Mouse (Mus musculus) heart, embryonic 11.5 days (tissue): ENCODE data around the gene Tmem256. TPM values are rescaled to one million over a fixed set of nuclear protein-coding genes. Genes with fewer than 3 reads are reported as not detected.

Experiments used
- microRNA-seq: library from miRNA; unstranded; fragments of <30 nt; microRNA quantifications from one replicate; pipeline ENCODE4, GENCODE M21; 2016; ENCODE audit warnings: borderline number of aligned reads
- polyA plus RNA-seq: library from polyadenylated mRNA; unstranded; fragments of >200 nt; fragmentation: Nextera tagmentation; extraction: Ambion mirVana; gene quantifications from 2 replicates; pipeline ENCODE4 v1.2.1, GENCODE M21; 2014

The Tmem256 gene
- polyA plus RNA-seq, 1 experiment from 2014 or later, result 331 TPM

Small RNA genes within 50 kb of the gene (microRNA-seq; reads per million reads assigned to microRNA genes)
- gene Mir6924, result not detected

Other genes starting within 250 kb of the Tmem256 start
- gene Atp1b2, start 232.6 kb upstream of the Tmem256 start, polyA plus RNA-seq, result 31.0 and 36.2 TPM in 2 replicates
- 1.5 TPM in 1 of 2 replicates, not detected in the other for gene Shbg, start 220.6 kb upstream of the Tmem256 start, polyA plus RNA-seq
- gene Sat2, start 216.5 kb upstream of the Tmem256 start, polyA plus RNA-seq, result 15.2 and 16.4 TPM in 2 replicates
- 21.1 and 29.0 TPM in 2 replicates for gene Fxr2, start 205.5 kb upstream of the Tmem256 start, polyA plus RNA-seq
- not detected in 2 replicates for gene Sox15, start 183.2 kb upstream of the Tmem256 start, polyA plus RNA-seq
- 16.5 and 35.1 TPM in 2 replicates for gene Mpdu1, start 175.9 kb upstream of the Tmem256 start, polyA plus RNA-seq
- 4.2 and 4.7 TPM in 2 replicates for gene Cd68, start 172.4 kb upstream of the Tmem256 start, polyA plus RNA-seq
- 530 and 592 TPM in 2 replicates for gene Eif4a1, start 166.1 kb upstream of the Tmem256 start, polyA plus RNA-seq
- 70.2 and 81.4 TPM in 2 replicates for gene Senp3, start 156.4 kb upstream of the Tmem256 start, polyA plus RNA-seq
- gene Tnfsf13, start 152.7 kb upstream of the Tmem256 start, polyA plus RNA-seq, result 0.24 TPM in 1 of 2 replicates, not detected in the other
- gene Tnfsf12, start 142.7 kb upstream of the Tmem256 start, polyA plus RNA-seq, result 4.4 TPM in 2 replicates
- gene Tnfsfm13, start 142.4 kb upstream of the Tmem256 start, polyA plus RNA-seq, result 3.0 and 4.2 TPM in 2 replicates
- 29.0 and 36.7 TPM in 2 replicates for gene Polr2a, start 79.9 kb upstream of the Tmem256 start, polyA plus RNA-seq
- 0.10 TPM in 1 of 2 replicates, not detected in the other for gene Slc35g3, start 76.5 kb upstream of the Tmem256 start, polyA plus RNA-seq
- gene Zbtb4, start 72.6 kb upstream of the Tmem256 start, polyA plus RNA-seq, result 2.1 and 3.1 TPM in 2 replicates
- gene Chrnb1, start 42.6 kb upstream of the Tmem256 start, polyA plus RNA-seq, result 3.7 and 4.5 TPM in 2 replicates
- 1.5 and 2.5 TPM in 2 replicates for gene Fgf11, start 36.7 kb upstream of the Tmem256 start, polyA plus RNA-seq
- gene Tmem102, start 32.9 kb upstream of the Tmem256 start, polyA plus RNA-seq, result 1.1 and 1.5 TPM in 2 replicates
- not detected in 2 replicates for gene Gm39566, start 23.2 kb upstream of the Tmem256 start, polyA plus RNA-seq
- gene Spem2, start 20.0 kb upstream of the Tmem256 start, polyA plus RNA-seq, result not detected in 2 replicates
- not detected in 2 replicates for gene Spem1, start 16.3 kb upstream of the Tmem256 start, polyA plus RNA-seq
- gene Nlgn2, start 730 bp upstream of the Tmem256 start, polyA plus RNA-seq, result 3.1 and 3.3 TPM in 2 replicates
- 65.9 and 75.2 TPM in 2 replicates for gene Plscr3, start 7.9 kb downstream of the Tmem256 start, polyA plus RNA-seq
- 0.23 and 0.39 TPM in 2 replicates for gene Tnk1, start 20.2 kb downstream of the Tmem256 start, polyA plus RNA-seq
- not detected in 2 replicates for gene Tmem95, start 39.5 kb downstream of the Tmem256 start, polyA plus RNA-seq
- gene Kctd11, start 42.9 kb downstream of the Tmem256 start, polyA plus RNA-seq, result 3.3 and 3.8 TPM in 2 replicates
- gene Acap1, start 57.0 kb downstream of the Tmem256 start, polyA plus RNA-seq, result 7.2 and 8.1 TPM in 2 replicates
- 5.3 and 5.8 TPM in 2 replicates for gene 2810408A11Rik, start 62.5 kb downstream of the Tmem256 start, polyA plus RNA-seq
- gene Neurl4, start 62.6 kb downstream of the Tmem256 start, polyA plus RNA-seq, result 9.3 and 10.8 TPM in 2 replicates
- gene Gps2, start 75.4 kb downstream of the Tmem256 start, polyA plus RNA-seq, result 53.2 and 62.2 TPM in 2 replicates
- 1,428 and 1,516 TPM in 2 replicates for gene Eif5a, start 83.4 kb downstream of the Tmem256 start, polyA plus RNA-seq
- 1.5 and 4.3 TPM in 2 replicates for gene Ybx2, start 97.3 kb downstream of the Tmem256 start, polyA plus RNA-seq
- gene Slc2a4, start 109.7 kb downstream of the Tmem256 start, polyA plus RNA-seq, result 22.0 and 22.8 TPM in 2 replicates
- 2.4 and 3.0 TPM in 2 replicates for gene Cldn7, start 126.3 kb downstream of the Tmem256 start, polyA plus RNA-seq
- gene Ctdnep1, start 142.6 kb downstream of the Tmem256 start, polyA plus RNA-seq, result 20.3 and 22.2 TPM in 2 replicates
- 120 and 130 TPM in 2 replicates for gene Elp5, start 144.0 kb downstream of the Tmem256 start, polyA plus RNA-seq
- gene Gabarap, start 152.6 kb downstream of the Tmem256 start, polyA plus RNA-seq, result 481 and 489 TPM in 2 replicates
- 27.3 and 29.9 TPM in 2 replicates for gene Phf23, start 157.3 kb downstream of the Tmem256 start, polyA plus RNA-seq
- 18.6 and 18.9 TPM in 2 replicates for gene Dvl2, start 162.1 kb downstream of the Tmem256 start, polyA plus RNA-seq
- gene Acadvl, start 176.9 kb downstream of the Tmem256 start, polyA plus RNA-seq, result 94.1 and 111 TPM in 2 replicates
- 10.2 and 10.4 TPM in 2 replicates for gene Dlg4, start 178.4 kb downstream of the Tmem256 start, polyA plus RNA-seq
- 0.13 TPM in 1 of 2 replicates, not detected in the other for gene Asgr1, start 215.6 kb downstream of the Tmem256 start, polyA plus RNA-seq